Mouse (Mus musculus): Measurements from ENCODE around the gene Gm10837.

Gm10837 gene

DNA sequence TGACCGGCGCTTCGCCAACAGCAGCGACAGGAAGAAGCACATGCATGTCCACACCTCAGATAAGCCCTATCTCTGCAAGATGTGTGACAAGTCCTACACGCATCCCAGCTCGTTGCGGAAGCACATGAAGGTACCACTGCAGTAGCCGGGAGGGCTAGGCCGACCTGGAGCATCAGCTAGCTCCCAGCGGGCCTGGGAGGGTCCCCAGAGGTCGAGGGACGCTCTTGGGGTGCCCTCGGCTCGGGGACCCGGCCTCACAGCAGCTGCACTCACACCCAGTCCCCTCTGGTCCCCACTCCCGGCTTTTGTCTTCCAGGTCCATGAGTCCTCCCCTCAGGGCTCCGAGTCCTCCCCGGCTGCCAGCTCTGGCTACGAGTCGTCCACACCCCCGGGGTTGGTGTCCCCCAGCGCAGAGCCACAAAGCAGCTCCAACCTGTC is 11.8 kb upstream of the Gm10837 start:
- no peak for DNase-seq (ENCODE audit: low read depth in 1 of 2, low spot score in 2 of 2)

DNA sequence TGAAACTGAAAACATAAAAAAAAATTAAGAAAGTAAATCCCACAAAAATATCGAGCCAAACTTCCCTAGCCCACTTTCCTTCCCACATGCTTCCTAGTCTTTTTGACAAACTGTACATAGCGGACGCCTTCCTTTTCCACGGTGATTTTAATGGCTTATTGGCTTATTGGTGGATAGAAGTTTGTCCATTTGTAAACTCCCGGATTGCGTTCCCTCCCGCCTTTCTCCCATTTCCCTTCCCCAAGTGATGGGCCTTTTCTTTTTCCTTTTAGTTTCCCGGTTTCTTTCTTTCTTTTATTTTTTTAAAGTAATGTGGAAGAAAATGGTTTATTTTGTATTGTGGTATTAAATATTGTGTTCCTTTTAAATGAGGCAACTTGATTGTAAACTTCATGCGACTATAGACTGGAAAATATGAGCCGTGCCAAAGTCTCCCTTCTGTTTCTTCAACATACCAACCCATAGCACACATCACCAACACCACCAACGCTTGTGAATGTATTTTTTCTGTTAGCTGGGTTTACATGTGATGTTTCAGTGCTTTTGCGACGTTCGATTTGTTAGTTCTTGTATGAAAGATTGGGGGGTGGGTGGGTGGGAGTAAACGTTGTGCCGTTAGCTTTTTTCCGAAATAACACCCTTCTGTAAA is 10.8 kb upstream of the Gm10837 start:
- DNase-seq (ENCODE audit: low read depth in 1 of 2, low spot score in 2 of 2) = no peak

DNA sequence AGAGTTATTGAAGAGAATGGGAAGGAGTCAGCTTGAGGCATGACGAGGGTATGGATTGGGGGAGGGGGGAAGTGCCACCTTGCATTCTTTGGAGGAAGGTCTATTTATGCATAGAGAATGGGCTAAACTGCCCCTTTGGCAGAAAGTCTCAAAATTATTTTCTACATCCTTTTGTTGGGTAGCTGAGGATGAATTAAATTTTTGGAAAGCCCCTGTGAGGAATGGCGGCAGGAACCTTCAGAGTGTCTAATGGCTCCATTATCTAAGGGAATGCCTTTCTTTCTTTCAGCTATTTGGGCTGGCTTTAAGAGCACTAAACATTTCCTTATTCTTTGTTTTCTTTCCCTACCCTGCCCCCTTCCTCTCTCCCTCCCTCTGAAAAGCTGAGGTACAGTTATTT is 10.0 kb upstream of the Gm10837 start:
- DNase-seq (ENCODE audit: low read depth in 1 of 2, low spot score in 2 of 2) = no peak

DNA sequence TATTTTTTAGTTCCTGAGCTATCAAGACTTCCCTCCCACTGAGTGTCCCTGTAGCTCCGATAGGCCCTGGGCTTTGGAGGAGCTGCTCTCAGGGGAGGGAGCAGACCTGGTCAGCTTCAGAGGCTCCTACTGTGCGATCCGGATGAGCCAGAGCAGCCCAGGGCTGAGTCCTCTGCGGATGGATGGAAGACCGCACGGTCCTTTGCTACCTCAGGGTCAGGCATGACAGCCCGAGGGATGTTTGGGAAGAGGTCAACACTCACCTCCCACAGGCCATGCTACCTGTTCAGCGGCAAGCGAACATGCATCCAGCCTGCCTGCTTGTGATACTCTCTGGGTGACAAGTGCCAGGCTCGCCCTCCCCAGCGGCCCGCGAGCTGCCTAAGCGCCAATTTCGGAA is 9.2 kb upstream of the Gm10837 start:
- DNase-seq (ENCODE audit: low read depth in 1 of 2, low spot score in 2 of 2) = no peak

DNA sequence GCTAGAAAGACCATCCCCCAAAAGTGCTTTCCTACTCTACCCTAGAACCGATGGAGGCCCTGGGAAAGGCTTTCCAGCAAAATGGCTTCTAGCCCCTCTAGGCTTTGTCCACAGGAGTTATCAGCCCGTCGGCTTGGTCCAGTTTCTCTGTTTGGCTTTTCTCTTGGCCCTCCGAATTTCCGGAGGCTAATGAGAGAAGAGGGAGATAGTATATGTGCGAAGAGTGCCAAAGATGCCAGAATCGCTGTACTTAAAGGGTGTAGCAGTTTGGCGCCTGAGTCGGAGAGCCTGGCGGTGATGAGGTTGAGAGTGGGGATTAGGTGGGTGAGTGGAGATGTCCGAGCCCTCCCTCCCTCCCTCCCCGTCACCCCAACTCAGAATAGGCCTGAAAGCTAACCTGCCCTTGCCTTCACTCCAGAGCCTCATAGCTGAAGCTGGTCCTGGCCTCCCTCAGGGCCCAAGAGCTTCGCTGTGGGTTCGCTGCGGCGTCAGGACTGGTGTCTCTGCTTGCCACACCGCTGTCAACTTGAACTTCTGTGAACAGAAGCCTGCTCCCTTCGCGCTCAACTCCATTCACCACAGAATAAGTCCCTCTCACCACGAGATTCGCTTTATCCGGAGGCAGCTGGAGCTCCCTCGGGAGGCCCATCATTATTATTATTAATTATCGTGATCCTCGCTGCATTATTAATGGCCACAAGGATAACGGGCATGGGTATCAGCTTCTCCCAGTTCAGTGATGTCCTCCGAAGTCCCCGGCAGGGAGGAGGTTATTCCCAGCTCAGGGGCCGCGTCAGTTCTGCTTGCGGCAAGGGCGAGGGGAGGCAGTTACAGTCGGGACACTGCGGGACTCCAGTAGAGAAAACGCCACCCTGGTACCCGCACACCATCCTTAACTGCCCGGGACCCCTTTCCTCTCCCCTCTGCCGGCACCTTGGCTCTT is 8.0 kb upstream of the Gm10837 start:
- no peak for DNase-seq (ENCODE audit: low read depth in 1 of 2, low spot score in 2 of 2)

DNA sequence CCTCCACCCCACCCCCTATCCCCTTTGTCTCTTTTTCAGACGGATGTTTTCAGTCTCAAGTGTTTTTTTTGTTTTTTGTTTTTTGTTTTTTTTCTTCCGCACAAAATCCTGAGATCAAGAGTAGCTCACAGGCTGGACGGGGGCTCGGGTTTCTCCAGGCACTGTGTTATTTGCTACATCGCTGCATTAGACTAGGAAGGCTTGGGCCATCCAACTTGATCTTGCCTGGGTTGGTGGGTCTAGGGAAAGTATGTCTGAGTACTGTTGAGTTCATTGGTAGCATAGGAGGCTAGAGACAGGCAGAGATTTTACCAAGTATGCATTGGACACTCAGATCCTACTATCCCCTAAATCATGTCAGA is 7.4 kb upstream of the Gm10837 start:
- DNase-seq (ENCODE audit: low read depth in 1 of 2, low spot score in 2 of 2) = no peak

DNA sequence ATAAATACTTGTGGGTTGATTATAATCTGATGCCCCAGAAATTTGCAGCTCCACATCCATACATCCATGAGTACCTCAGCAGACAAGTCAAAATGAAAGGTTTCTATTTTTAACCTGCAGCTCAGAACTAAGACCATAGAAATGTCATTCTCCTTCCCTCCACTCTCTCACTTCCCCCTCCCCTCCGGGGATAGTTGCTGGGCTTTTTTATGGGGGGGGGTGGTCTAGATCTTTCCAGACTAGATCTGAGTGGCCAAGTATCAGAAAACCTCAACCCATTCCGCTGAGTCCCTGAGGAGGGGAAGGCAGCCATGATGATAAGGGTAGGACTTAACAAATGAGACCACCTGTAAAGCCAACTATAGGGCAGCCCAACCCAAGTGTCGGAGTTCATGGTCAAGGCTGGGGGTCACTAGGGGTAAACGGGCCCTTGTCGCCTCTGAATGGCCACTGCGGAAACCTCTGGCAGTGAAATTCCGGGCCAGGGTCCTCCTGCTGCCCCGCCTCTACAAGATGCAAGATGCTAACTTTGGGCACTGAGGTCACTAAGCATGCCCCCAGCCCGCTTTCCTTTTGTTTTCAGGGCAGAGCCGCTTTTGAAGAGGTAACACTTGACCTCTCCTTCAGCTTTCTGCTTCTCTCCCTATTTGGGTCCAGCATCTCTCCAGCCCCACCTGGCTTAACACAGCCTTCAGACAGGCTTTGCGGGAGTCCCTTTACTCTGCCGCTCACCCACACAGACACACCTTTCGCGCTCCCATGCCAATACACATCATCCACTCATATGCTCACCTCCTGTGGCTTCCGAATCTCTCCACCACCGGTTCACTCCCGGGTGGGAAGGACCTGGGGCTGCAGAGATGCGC is 6.6 kb upstream of the Gm10837 start:
- no peak for DNase-seq (ENCODE audit: low read depth in 1 of 2, low spot score in 2 of 2)

DNA sequence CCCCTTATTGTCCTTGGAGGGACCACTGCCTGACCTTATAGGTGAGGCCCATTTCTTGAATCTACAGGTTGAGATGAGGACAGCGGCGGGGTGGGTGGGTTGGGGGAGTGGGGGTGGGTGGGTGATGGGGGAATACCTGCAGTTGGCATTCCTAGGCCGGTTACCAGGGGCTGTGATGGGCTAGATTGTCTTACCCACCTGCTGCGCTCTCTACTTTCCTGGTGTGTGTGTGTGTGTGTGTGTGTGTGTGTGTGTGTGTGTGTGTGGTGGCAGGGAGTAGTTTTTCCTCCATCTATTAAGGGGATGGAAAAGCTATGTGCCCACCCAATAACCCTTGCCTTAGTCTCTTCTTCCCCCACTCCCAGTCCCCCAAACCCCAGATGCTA is 5.9 kb upstream of the Gm10837 start:
- no peak for DNase-seq (ENCODE audit: low read depth in 1 of 2, low spot score in 2 of 2)

DNA sequence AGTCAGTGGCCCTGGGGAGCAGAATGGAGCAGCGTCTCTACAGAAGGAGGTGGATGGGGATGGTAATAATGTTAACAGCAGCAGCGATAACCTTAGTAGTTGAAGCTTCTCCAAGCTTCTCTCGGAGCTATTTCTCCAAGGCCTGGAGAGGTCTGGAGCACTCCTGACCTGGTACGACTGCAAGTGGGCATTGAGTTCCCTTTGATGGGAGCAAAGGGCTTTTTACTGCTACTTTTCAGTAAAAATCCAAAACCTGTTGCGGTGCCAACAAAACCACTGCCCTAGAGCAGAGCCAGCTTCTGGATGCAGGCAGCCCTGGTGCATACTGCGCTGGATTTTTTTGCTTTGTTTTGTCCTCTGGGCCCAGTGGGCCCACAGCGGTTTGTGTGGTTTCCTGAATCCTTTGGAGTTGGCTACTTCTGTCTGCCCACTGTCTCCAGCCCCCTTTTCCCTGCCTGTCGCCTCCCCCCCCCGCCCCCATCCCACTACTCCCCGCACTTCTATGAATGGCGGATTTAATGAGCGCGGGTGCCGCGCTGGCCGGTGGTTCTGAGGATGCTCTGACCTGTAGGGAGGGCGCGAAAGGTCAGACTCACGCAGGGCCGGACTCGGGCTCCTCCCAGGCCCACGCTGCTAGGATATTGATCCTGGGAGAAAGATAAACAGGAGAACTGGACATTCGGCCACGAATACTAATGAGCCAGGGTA is 5.4 kb upstream of the Gm10837 start:
- DNase-seq (ENCODE audit: low read depth in 1 of 2, low spot score in 2 of 2) = no peak

DNA sequence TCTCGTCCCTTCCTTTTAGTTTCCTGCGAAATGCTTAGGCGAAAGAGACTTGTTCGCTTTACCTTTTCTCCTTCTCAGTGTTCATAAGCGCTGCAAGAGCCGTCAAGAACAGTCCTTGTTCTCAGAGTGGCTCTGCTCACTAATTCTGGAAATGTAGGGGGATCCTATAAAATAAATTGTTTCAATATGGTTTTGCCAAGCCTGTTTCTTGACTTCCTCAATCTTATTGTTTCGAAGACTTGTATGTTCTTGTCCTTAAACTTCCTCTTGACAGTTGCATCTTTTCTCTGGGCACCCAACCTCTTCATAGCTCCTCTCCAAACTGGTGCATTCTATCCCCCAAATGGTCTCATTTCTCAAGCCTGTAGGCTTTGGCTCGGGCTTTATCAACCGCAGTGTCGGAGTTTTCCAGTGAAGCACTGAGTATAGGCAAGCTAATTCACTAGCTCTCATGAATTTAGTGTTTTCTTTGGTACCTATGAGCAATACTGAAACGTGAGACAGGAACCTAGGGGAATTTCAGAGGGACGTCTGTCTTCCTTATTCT is 4.7 kb upstream of the Gm10837 start:
- DNase-seq (ENCODE audit: low read depth in 1 of 2, low spot score in 2 of 2) = no peak

DNA sequence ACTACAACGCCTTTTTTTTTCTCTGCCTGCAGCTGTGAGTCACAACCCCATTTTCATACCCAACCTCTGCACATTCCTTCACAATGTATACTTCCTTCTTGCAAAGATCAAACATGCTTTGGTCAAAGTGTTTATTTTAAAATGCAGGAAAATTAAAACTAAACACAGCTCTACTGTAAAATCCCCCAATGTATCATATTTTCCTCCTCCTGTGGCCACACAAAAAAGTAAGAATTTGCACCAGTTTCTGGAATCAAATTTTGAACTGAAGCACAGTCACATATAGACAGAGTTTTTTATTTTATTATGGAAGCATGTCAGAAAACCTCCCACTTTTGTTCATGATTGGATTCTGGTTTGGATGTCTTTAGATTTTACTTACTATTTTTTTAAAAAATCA is 3.8 kb upstream of the Gm10837 start:
- no peak for DNase-seq (ENCODE audit: low read depth in 1 of 2, low spot score in 2 of 2)

DNA sequence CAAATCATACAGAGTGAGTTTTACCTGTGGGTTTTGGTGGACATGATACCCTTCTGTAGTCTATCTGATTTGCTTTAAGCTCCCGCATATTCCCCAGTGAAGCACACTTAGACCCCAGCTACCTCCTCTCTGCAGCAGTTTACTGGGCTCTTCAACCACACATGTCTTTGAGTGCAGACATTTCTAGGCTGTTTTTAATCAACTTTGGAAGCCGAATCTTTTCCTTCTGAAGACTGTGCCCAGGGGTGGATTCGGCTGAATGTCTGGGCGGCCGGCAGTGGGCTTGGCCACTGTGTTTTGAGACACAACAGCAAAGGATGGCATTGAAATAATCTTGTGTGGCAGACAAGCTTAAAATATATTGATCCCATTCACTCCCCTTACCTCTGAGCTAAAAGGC is 3.0 kb upstream of the Gm10837 start:
- DNase-seq (ENCODE audit: low read depth in 1 of 2, low spot score in 2 of 2) = no peak

DNA sequence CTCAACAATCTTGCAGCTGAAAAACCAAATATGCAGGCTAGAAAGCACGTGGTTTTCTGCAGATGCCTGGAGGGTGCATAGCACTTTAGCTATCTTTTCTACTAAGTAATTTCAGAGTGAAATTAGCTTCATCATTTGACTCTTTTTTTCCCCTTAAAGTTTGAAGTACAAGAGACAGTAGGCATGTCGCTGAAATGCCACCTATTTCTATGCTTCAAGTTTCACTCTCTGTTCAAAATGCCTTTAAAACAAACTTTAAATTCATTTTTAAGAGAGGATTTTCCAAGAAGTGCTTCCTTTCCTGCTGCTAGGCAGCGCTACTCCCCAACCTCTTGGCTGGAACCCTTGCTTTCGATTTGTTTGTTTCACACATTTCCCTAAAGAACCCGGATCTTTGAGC is 1.3 kb upstream of the Gm10837 start:
- DNase-seq (ENCODE audit: low read depth in 1 of 2, low spot score in 2 of 2) = no peak

DNA sequence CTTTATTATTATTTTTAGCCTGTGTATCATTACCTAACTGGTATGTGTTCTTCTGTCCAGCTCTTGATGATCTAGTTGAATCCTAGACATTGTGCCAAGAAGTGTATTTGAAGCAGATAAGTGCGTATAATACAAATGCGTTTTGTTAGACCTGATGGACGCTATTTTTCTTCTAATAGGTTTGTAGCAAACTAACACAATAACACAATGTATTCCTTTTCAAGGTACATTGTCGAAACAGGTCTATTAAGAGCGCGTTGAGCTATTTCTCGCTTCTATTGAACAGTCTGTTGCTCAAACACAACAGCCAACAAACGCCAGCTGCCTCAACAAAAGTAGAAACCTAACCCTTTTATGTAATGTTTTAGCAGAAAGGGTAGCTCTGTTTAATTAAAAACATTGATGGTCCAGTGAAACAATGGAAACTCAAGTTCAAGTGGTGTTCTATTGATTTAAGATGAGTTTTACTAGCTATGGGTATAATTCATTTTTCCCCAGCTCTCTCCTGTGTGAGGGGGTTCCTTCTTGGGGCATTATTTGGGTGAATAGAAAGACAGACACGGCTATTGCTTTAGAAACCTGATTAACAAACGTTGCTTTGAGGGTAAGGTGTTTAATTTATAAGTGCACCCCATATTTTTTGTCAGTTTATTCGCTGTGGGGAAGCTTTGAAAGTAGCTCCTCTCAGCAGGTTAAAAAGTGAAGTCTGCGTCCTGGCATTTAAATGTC is 536 bp upstream of the Gm10837 start:
- no peak for DNase-seq (ENCODE audit: low read depth in 1 of 2, low spot score in 2 of 2)

DNA sequence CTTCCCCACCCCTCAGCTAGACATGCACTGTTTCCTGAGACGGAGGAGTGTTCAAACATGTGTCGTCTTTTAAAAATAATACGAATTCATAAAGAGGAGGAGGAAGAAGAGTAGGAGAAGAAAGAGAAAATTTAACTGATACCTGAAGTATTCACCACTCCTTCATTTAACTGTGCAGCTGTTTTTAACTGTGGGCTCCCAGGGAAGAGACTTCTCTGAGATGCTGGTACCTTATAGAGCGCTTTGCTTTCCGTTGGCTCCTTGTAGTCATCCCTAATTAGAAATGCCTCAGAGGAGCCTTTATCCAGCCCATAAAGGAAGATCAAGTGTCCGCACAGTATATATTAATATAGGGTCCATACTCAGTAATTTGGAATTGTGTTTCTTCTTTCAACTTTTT is 1.1 kb downstream of the Gm10837 start:
- DNase-seq (ENCODE audit: low read depth in 1 of 2, low spot score in 2 of 2) = no peak

DNA sequence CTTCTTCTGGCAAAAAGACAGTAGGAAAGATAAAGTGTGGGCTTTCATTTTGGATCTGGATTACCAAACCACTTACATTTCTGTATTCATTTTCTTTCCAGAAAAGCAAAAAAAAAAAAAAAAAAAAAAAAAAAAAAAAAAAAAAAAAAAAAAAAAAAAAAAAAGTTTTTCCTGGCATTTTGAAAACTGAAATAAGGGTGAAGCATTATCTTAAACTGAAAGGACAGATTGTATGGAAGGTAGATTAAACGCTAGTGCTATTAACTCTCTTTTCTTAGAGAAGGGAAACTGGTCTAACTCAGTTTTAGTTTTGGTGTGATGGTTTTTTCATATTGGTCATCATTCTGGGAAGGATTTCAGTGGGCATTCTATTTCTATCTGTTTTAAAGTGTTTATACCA is 1.6 kb downstream of the Gm10837 start:
- no peak for DNase-seq (ENCODE audit: low read depth in 1 of 2, low spot score in 2 of 2)

DNA sequence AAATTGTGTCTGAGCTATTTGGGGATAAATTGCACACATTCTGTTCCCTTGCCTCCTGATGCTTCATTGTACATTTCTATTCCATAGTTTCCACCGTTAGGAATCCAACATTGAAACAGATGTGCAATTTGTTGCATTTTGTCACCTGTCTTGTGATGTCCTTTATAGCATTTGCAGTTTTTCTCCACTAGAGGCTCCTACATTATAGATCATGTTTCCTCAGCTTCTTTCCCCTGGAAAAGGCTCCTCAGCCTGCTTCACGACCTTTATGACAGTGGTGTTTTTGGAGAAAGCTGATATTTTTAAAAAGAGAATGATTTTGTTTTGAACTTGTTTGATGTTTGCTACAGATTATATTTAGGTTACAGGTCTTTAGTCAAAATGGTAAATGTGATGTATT is 18.7 kb downstream of the Gm10837 start:
- DNase-seq (ENCODE audit: low read depth in 1 of 2, low spot score in 2 of 2) = no peak

DNA sequence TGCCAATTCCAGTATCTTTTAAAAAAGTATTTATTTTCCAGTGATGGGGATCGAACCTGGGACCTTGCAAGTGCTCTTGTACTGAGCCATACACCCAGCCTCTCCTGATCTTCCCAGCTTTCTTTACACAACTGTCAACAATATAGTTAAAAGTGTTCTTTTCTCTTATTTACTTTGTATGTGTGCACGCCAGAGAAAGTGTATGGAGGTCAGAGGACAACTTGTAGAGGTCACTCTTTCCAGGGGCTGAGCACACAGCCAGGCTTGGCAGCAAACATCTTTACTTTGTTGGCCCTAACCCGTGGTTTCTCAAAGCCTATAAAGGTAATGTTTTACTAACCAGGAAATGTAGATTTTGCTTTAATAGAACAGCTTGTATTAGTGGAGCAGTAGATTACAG is 21.1 kb downstream of the Gm10837 start:
- no peak for DNase-seq (ENCODE audit: low read depth in 1 of 2, low spot score in 2 of 2)

DNA sequence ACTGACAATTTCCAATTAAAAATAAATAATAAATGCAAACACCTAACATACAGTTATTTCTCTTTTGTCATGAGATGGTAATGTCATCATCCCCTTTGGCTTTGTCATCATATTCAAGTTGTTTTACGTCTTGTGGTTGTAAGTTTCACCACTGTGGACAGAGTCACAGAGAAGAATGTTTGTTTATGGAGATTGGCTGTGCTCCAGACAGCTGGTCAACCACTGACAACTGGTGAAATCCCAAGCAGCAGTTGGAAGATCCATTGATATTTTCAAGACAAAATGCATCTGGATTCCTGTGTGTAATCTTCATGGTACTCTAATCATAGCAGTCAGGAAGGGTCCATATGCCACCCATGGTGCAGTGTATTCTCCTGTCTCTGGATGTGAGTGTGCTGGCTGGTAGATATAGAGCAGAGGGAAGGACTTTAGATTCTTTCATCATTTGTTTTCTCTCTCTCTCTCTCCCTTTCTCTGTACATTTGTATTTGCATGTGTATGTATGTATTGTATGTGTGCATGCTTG is 23.2 kb downstream of the Gm10837 start:
- DNase-seq (ENCODE audit: low read depth in 1 of 2, low spot score in 2 of 2) = no peak

DNA sequence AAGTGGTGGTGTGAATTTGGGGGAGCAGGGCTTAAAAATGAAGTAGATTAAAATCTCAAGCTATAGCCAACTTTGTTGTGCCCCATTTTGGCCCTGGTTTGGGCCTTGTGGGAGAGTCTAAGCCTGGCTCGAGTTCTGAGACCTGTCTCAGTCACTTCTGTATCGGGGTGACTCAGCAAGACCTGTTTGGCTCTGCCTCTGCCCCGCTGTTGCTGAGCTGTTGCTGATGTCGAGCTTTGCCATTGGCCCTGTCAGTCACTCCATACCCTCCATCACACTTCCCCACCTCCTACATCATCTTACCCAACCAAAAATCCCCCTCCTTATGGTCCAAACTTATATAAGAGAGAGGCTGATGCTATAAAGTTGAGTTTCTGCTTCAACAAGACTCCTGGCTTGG is 38.1 kb downstream of the Gm10837 start:
- DNase-seq (ENCODE audit: low read depth in 1 of 2, low spot score in 2 of 2) = no peak
